ENCODE assay signal across 29 mouse cellular contexts in the genomic region with DNA sequence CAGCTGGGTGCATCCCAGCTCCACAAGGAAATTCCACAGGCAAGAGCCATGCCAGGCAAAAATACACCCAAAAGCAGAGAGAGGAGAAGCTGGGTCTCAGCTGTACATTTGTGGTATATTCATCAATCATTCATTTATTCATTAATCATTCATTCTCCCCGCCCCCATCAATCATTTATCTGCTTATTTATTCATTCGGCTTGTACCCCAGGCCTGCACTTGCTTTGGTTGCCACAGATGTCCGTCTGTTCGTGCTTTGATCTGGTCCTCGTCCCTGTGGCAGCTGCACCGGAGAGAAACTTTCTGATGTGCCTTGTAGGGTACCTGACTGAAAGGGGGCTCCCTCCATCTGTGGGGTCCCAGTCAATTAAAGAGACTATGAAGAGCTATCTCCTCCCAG.
DNase-seq lines count a peak whose midpoint lies in the region; ATAC-seq and TF ChIP-seq lines count a peak whose summit lies in the region.
"Had no signal": no experiment of that assay in that cellular context is flagged by ENCODE, and none has a peak within 500 bp of the region (broad histone marks: within the 10 kb centered on the region; RNA-seq: fewer than 3 reads in every experiment).

No protein-coding gene starts in this region.

- 34% methylated on average over 6 of the region's 6 CpGs for WGBS in hindbrain, embryonic 11.5 days
- 35% methylated on average over 6 of the region's 6 CpGs for WGBS in hindbrain, embryonic 16.5 days
- WGBS in midbrain, embryonic 13.5 days: 30% methylated on average over 6 of the region's 6 CpGs

- no peak overlapping the region for H3K4me2 ChIP-seq in hindbrain, embryonic 11.5 days (replicated peaks; ENCODE audit: low read depth, low read length)
- no peak overlapping the region for H3K4me2 ChIP-seq in hindbrain, embryonic 16.5 days (ENCODE audit: low read length)
- no peak overlapping the region for H3K4me2 ChIP-seq in midbrain, embryonic 13.5 days (replicated peaks)
- H3K4me2 ChIP-seq: forebrain, embryonic 15.5 days; limb, embryonic 12.5 days; liver, embryonic 11.5 days had no signal

- no peak for TF ChIP-seq POLR2A in testis, adult 2 months (IDR thresholded peaks at IDR 0.05; ENCODE audit: control insufficient read depth, low read depth, low read length)

- peaks cover 10% of the 10 kb centered on the region for H3K4me1 ChIP-seq in hindbrain, embryonic 11.5 days (replicated peaks; ENCODE audit: control insufficient read depth, insufficient read depth, low read length)
- H3K4me1 ChIP-seq in hindbrain, embryonic 16.5 days (ENCODE audit: control insufficient read depth, insufficient read depth, low read depth, low read length): peaks cover 13% of the 10 kb centered on the region
- H3K4me1 ChIP-seq in testis, adult 2 months (ENCODE audit: control insufficient read depth, insufficient read depth, low read length): peaks cover 8% of the 10 kb centered on the region
- H3K4me1 ChIP-seq in midbrain, embryonic 13.5 days (replicated peaks): peaks cover 51% of the 10 kb centered on the region

- H3K27ac ChIP-seq in hindbrain, embryonic 11.5 days (ENCODE audit: low read depth, low read length): peak overlapping the region; percentile 58
- no peak overlapping the region for H3K27ac ChIP-seq in hindbrain, embryonic 16.5 days (ENCODE audit: low read depth, low read length)
- no peak overlapping the region for H3K27ac ChIP-seq in testis, adult 2 months (ENCODE audit: control insufficient read depth, insufficient read depth, low read depth, low read length)
- peak overlapping the region; percentile 67 for H3K27ac ChIP-seq in midbrain, embryonic 13.5 days
- H3K27ac ChIP-seq: forebrain, embryonic 15.5 days; limb, embryonic 12.5 days; macrophage had no signal

- TF ChIP-seq CTCF in testis, adult 2 months (IDR thresholded peaks at IDR 0.05; ENCODE audit: control insufficient read depth, insufficient read depth, insufficient replicate concordance, low read depth, low read length): no peak

- no peaks in the 10 kb centered on the region for H3K36me3 ChIP-seq in hindbrain, embryonic 11.5 days (ENCODE audit: control insufficient read depth, insufficient read depth, low read length)
- no peaks in the 10 kb centered on the region for H3K36me3 ChIP-seq in hindbrain, embryonic 16.5 days (ENCODE audit: control insufficient read depth, insufficient read depth, low read length)
- H3K36me3 ChIP-seq in testis, adult 2 months (ENCODE audit: control insufficient read depth, insufficient read depth, low read length): no peaks in the 10 kb centered on the region
- no peaks in the 10 kb centered on the region for H3K36me3 ChIP-seq in midbrain, embryonic 13.5 days
- H3K36me3 ChIP-seq: forebrain, embryonic 15.5 days; G1E; limb, embryonic 12.5 days had no signal

- no peak overlapping the region for H3K4me3 ChIP-seq in hindbrain, embryonic 11.5 days (ENCODE audit: low read depth, low read length)
- H3K4me3 ChIP-seq in hindbrain, embryonic 16.5 days (ENCODE audit: low read length): no peak overlapping the region
- H3K4me3 ChIP-seq in testis, adult 2 months (ENCODE audit: control insufficient read depth, low read depth, low read length): peak overlapping the region; percentile 28
- no peak overlapping the region for H3K4me3 ChIP-seq in midbrain, embryonic 13.5 days (replicated peaks)
- H3K4me3 ChIP-seq: forebrain, embryonic 15.5 days; limb, embryonic 12.5 days had no signal

- no peaks in the 10 kb centered on the region for H3K27me3 ChIP-seq in hindbrain, embryonic 11.5 days (ENCODE audit: control insufficient read depth, insufficient read depth, low read length)
- no peaks in the 10 kb centered on the region for H3K27me3 ChIP-seq in hindbrain, embryonic 16.5 days (replicated peaks; ENCODE audit: control insufficient read depth, insufficient read depth, low read length)
- H3K27me3 ChIP-seq in testis, adult 2 months (ENCODE audit: control insufficient read depth, insufficient read depth, low read length): no peaks in the 10 kb centered on the region
- peaks cover 25% of the 10 kb centered on the region for H3K27me3 ChIP-seq in midbrain, embryonic 13.5 days
- H3K27me3 ChIP-seq: CH12.LX; forebrain, embryonic 15.5 days; Patski had no signal

- ATAC-seq in hindbrain, embryonic 11.5 days (ENCODE audit: low FRiP score): peak; percentile 36; the same call in 1 of the 2 replicates
- ATAC-seq in hindbrain, embryonic 16.5 days: no peak
- peak; percentile 41 for ATAC-seq in midbrain, embryonic 13.5 days
- ATAC-seq: inflammation-experienced regulatory T-cells, adult 6 months; liver, postnatal 0 days; lung, postnatal 0 days; Patski had no signal

- H3K9me3 ChIP-seq in hindbrain, embryonic 11.5 days (ENCODE audit: control insufficient read depth, low read length): no peaks in the 10 kb centered on the region
- H3K9me3 ChIP-seq in hindbrain, embryonic 16.5 days (ENCODE audit: control insufficient read depth, low read length): no peaks in the 10 kb centered on the region
- H3K9me3 ChIP-seq in midbrain, embryonic 13.5 days: no peaks in the 10 kb centered on the region
- H3K9me3 ChIP-seq: forebrain, embryonic 15.5 days; limb, embryonic 12.5 days had no signal

- no peak overlapping the region for H3K9ac ChIP-seq in hindbrain, embryonic 11.5 days (ENCODE audit: low read depth, low read length)
- H3K9ac ChIP-seq in hindbrain, embryonic 16.5 days (ENCODE audit: low read depth, low read length): no peak overlapping the region
- no peak overlapping the region for H3K9ac ChIP-seq in midbrain, embryonic 13.5 days (replicated peaks)
- H3K9ac ChIP-seq: forebrain, embryonic 15.5 days; limb, embryonic 12.5 days; liver, postnatal 0 days had no signal

- DNase-seq in hindbrain, embryonic 11.5 days (ENCODE audit: low spot score): no peak
- DNase-seq in testis, postnatal 14 days (ENCODE audit: low spot score): no peak
- no peak for DNase-seq in adrenal gland, postnatal 4 days (ENCODE audit: low spot score in 2 of 2)
- DNase-seq in cerebellum, adult 8-10 months: no peak
- DNase-seq: adrenal gland, postnatal 36 days; B cell, adult 2 months; cerebellum, adult 11-12 months; cerebellum, postnatal 25 days; embryo, embryonic 11 days; gastrocnemius, postnatal 14 days; heart, adult 18-20 months; heart, postnatal 36 days; kidney, adult 18-20 months; liver, postnatal 0 days; right cerebral cortex, postnatal 25 days; spleen, adult 18-20 months; thymus, postnatal 14 days had no signal

Comparison
In these comparisons a context has a peak if more than half of its experiments do, and no peak if none do; other contexts are left out.
1. H3K27ac ChIP-seq: peak in hindbrain, embryonic 11.5 days (single experiment) and midbrain, embryonic 13.5 days (single experiment); none in hindbrain, embryonic 16.5 days (single experiment) and testis, adult 2 months (single experiment).